Mouse (Mus musculus) gastrocnemius, postnatal 36 days (tissue): Measurements from ENCODE around the gene Hectd1. TPM values are rescaled to one million over a fixed set of nuclear protein-coding genes. Genes with fewer than 3 reads are reported as not detected.

Source experiments
- DNase-seq, 2 experiments: peaks; one replicate each; pipeline ENCODE4 v3.0.0; 2022
- intact Hi-C: fragments of 180-260 bp; cut with DNase I; formaldehyde crosslinking; loops from one replicate; pipeline ENCODE4 v1.15.1; 2025
- long read RNA-seq, 2 experiments: library from polyadenylated mRNA; stranded (forward); transcript quantifications; one replicate each; pipeline ENCODE4 v2.0.0; 2021
- total RNA-seq, 2 experiments: library from RNA; stranded (reverse); gene quantifications; 2 replicates each; pipeline ENCODE4 v1.2.3; 2021

Gene Hectd1
- 10 to 100 TPM; 80.6 to 97.8 TPM for total RNA-seq
- long read RNA-seq, experiment 1, partial matches to known transcripts = 14 of 25 reads
- long read RNA-seq, experiment 1, other reads (novel, unspliced or antisense) = 11 of 25 reads
- long read RNA-seq, experiment 2, partial matches to known transcripts = 12 of 18 reads
- long read RNA-seq, experiment 2, other reads (novel, unspliced or antisense) = 6 of 18 reads

DNA sequence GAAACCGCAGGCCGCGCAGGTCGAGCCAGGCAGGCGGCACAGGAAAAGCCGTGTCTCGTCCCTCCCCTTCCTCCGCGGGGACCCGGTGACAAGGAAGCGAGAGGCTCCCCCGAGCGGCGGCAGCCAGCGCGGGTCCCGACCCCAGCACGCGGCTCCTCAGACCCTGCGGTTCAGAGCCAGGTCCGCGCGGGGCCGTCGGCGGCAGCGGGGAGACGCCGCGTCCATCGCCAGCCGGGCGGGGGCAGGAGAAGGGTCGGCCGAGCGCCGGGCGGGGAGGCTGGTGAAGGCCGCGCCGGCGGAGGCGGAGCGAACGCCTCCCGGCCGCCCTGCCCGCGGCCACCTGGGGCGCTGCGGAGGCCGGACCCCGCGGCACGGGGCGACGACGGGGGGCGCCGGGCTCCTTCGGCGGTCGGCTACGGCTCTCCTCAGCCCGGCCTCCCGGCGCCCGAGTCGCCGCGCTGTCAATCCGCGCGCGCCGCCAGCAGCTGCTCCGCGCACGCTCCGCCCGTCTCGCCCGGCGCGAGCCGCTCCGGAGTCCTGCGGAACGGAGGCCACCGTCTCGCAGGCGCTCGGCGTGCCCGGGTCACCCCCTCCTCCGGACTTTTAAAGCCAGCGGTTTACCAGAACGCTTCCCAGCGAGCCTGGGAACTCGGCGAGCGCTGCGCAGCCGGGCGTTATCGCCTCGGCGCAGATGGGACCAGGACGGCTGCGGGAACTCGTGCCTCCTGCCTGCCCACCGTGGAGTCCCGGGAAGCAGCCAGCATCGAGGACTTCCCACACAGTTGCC, at the start of gene Hectd1:
Gene Hectd1 (minus strand): TSS at position 247 of the 787 bp plus-strand sequence.
- intact Hi-C loops = loop anchor here (1.0 to 10.0 kb wide), 3 partner anchors 37 to 165 kb away; no protein-coding TSS in a partner anchor
- DNase-seq = peak; percentile 74 to 86

DNA sequence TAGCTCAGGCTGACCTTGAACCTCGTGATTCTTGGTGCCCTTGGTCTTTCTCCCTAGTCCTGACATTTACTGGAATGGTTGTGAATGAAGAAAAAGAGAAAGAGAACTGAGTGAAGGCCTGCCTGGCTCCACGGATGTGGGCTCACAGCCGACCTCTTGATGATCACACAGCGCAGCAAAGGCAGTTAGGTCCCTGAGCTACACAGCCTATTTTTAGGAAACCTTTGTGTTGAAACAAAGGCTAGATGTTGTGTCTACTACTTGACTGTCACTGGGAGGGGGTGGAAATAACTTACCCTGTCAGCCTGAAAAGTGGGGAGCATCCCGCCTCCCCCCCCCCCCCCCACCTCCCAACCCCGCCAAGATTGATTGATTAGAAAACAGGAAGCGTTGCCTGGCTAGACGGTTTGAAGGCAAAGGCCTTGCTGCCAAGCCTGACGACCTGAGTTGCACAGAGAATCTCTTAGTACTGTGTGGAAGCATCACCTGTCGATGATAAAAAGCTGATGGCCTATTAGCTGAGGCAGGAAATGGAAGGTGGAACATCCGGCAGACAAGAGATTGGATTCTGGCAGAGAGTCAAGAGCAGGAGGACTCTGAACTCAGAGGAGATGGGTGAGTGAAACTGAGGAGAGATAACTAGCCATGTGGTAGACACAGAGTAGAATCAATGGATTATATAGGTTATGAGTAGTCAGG, 42.3 kb upstream of the Hectd1 start:
- intact Hi-C loops = no loop called here
- no peak for DNase-seq

DNA sequence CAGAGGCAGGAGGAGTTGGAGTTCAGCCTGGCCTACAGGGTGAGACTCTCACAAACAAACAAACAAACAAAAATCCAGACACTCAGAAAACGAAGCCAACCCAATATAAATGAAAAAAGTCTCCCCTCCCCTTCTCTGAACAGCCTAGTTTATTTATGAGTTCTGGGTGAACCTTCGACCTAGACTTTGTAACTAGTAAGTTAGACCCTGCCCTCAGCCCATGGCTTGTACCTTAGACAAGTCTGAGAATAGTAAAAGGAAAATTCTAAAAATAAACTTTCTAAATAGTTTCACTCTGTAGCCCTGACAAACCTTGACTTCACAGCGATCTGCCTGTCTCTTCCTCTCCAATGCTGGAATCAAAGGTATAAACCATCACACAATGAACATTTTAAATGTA, 40.2 kb upstream of the Hectd1 start:
- DNase-seq = no peak
- intact Hi-C loops = no loop called here

DNA sequence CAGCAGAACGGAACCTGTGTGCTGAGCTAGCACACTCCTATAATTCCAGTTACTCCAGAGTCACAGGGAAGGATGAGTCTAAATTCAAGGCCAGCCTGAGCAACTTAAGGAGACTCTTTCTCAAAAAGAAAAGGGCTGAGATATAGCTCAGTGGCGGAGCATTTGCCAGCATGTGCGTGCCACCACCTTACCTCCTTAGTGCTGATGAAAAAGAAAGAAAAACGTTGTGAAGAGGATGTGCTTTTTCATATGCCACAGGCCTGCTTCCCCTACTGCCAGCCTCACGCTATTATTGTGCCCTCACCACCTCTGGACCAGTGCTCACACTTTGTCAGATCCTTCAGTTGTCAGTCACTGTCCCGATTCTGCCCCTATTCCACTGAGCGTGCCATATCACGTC, 37.7 kb upstream of the Hectd1 start:
- no peak for DNase-seq
- intact Hi-C loops = no loop called here

DNA sequence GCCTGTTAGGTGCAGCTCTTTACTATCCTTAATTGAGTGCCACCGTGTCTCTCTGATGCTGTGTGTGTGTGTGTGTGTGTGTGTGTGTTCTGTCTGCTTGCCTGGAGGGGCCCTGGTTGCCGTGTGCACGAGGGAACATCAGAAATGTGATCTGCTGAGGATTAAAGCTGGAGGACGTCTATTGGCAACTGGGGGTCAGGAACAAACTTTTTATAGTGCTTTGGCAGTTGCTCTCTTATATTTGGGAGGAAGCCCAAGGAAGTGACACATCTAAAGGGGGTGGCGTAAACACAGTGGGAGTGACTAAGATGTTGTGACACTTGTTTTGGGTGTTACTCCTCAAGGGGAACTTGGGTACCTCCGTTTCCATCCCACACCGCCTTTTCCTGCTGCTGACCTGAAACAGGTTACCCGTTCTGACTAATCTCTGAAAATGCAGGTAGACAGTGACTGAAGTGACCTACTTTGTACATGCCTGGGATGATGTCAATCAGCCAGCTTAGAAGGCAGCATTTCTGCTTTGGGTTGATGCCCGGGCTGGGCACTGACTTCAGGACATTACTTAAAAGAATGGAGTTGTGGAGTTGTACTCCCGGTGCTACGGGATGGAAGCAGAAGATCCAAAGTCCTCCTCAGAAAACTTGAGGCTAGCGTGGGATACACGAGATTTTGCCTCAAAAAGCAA, 37.0 kb upstream of the Hectd1 start:
- peak; percentile 43 to 56 for DNase-seq
- intact Hi-C loops = loop anchor here (1.0 kb wide), 1 partner anchor 37 kb away; the partner anchor contains the start of gene Hectd1

DNA sequence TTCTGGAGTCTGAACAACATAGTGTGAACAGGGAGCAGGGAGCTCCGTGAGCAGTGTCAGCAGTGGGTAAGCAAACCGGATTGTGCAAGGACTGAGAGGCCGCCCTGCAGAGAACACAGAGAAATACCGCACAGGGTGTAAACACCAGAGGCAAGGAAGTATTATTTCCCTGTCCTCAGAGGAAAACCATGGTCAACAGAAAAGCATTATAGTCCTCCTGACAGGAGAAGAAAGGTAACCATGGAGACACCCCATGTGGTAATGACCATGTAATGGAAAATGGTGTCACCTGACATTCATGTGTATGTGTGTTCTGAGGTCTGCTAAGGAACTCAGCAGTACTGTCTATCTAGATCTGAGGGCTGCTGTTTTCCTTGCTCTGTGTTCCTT, 36.4 kb upstream of the Hectd1 start:
- intact Hi-C loops = loop anchor here (1.0 kb wide), 2 partner anchors 21 to 36 kb away; partner anchors contain the start of gene Hectd1
- DNase-seq = peak; percentile 30 to 38

DNA sequence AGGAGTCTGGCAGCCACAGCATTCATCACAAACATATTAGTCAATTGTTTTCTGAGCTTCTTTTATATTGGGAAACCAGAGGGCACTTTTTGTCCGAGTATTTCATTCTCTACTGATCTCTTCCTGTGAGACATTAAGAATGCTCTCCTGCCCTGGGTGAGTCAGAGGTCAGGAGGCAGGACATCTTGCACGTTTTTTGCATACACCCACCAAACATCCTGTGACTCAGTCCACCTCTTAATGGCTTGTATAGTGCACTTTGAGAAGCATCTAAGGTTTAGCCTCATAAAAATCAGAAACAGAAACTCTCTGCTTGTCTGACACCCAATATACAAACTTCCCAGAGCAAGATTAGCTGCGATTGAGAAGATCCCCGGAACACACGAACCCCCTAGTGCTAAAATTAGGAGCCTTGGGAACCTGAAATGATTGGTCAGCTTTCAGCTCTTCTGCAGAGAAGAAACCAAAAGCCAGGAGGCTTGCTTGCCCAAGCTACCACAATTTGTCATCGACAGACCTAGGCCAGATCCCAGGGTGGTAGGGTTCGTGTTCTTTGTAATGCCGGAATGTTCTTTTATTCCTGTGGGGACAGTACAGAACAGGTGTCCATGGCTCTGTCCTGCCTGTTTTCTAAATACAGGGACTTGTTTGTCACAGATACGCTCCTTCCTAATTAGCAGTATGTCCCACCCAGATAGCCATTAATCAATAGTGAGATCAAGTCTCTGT, 35.9 kb upstream of the Hectd1 start:
- intact Hi-C loops = loop anchor here (1.0 kb wide), 1 partner anchor 21 kb away; no protein-coding TSS in a partner anchor
- no peak for DNase-seq

DNA sequence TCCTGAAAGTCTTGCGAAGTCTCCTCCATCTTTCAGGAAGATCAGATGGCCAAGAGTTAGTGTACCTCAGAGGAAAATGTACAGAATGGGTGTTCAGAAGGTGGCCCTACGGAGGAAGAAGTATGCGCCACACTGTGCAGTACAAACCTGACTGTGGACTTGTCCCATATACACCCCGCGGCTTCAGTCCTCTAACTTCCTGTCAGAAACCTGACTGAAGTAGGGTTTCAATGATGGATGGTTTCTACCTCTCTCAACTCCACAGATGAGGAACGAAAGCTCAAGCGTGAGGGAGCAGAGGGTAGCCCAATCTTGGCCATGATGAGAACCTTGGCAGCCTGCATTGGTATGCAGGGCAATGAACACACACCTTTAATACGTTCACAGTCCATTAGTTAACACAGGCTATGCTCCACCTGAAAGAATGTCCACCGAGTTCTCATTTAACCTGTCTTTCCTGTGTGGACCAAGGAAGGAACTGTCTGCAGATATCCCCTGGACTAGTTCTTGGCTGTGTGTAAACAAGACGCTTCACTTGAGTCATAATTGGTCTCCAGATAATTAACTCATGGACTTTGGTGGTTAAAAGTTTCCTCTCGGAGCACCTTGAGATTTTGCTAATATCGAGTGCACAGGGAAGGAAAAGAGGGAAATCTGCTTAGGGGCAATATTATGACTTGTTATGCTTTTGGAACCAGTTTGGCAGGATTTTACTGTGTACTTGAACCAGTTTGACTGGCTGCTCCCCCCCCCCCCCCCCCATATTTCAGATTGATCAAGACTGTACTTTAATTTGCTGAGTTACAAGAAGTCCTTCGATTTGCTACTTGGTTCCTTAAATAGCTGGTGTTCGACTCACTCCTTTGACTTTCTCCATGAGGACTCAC, 34.0 kb upstream of the Hectd1 start:
- no peak for DNase-seq
- intact Hi-C loops = no loop called here

DNA sequence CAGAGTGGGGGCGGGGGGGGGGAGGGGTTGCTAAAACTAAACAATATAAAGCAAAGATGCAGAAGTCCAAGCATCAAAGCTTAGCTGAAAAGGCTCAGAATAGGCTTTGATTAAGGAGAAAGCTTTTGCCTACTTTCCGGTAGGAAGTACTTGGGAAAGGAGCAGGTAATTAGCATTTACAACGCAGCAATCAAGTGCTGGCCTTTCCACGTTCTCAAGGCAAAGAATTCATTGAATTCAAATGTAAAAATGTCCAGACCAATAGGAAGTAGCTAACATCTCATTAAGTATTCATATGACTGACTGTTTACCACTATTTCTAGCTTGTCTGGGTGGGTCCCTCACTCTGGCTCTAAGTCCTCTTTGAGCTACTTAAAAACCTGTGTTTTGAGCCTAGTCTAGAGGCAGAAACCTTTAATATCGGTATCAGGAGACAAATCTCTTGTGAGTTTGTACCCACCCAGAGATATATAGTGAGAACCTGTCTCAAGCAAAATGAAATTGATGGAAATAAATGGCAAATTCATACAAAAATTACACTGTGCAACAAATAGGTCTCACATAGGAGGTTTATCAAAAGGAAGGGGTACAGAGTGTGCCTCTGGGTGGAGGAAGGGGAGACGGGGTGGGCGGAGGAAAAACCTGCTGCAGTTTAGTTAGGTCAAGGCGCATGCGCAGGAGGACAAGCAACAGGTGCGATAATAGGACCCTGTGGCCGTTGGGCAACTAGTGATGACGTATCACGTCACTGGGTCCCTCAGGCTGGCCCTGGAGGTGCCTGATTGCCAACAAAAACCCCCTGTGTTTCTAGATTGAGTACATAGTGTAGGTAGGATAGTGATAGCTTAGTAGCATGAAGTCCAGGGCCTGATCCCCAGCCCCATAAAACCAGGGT, 29.0 kb upstream of the Hectd1 start:
- DNase-seq = no peak
- intact Hi-C loops = no loop called here

DNA sequence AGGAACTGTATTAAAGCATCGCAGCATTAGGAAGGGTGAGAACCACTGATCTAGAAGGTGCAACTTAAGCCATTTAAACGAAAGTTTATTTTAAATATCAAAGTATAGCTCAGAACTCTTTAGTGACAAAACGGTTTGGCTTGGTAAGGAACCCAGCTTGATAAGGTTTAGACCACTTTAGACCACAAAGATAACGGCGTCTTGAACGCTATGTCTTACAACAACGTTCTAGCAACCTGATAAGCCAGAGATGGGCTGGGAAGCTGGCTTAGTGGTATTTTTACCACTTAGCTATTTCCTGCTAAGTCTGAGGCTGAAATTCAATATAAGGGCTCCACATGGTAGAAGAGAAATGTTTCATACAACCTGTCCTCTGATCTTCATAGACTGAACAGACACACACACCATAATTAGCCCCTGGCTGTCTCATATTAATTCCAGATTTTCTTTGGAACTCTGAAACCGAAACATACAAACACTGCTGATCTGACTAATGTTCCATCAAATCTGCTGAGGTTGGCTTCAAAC, 27.5 kb upstream of the Hectd1 start:
- no peak for DNase-seq

DNA sequence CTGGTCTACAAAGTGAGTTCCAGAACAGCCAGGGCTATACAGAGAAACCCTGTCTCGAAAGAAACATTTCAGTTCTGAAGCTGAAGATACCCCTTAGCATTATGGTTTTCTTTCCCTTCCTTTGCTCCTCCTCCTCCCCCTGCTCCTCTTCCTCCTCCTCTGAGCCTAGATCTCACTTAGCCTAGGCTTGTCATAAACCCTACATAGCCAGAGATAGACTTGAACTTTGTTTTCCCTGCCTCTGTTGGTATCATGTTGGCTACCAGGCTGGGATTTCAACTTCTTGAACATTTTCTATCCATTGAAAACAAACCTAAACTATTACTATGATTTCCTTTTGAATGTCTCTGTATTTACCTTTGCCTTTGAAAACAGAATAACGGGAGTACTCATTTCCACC, 26.5 kb upstream of the Hectd1 start:
- DNase-seq = no peak
- intact Hi-C loops = no loop called here

More for the DNA sequence above, 27.5 kb upstream of the Hectd1 start:
- intact Hi-C loops = no loop called here

DNA sequence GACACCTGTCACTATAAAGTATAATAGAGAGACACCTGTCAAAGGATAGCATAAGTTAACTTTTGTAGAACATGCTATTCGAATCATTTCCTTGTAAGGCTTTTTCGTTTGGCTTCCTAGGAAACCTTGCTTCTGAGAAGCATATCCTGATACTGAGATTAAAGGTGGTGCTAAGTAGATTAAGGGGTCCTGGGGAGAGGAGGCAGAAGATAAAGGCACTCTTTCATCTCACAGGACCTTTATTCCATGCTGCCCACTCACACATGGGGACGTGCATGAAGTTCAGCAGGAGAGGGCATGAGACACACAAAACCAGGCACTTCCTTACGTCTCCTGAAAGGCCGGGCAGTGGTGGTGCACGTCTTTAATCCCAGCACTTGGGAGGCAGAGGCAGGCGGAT, 26.1 kb upstream of the Hectd1 start:
- intact Hi-C loops = no loop called here
- no peak for DNase-seq

DNA sequence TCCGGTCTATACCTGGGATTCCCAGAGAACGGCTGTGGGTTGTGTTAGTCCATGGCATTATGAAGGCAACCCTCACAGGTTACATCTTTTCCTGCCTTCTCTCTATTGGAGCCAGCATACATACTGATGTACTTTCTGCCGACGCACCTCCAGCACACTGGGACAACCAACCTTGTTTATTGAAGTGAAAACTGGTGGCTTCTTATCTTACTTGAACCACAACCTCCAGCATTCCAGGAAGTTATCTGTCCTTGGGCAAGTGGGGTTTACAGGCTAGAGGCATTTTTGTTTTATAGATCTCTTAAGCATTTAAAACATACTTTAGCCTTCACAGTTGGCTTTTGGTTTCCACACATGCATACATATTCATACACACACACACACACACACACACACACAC, 22.3 kb upstream of the Hectd1 start:
- intact Hi-C loops = no loop called here
- no peak for DNase-seq

DNA sequence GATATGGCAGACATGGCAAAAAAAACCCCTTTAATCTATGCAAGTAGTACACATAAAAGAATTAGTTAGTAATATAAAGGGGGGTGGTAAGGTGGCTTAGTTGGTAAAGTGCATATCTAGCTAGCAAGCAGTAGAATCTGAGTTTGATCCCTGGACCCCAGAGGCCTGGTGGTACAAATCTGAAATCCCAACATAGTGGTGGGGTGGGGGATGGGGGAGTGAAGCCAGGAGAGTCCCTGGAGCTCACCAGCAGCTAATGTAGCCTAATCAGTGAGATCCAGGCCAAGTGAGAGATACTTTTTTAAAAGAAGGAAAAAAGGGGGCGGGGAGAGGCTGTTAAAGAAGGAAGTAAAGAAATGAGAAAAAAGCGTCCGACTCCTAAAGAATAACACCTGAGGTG, 21.8 kb upstream of the Hectd1 start:
- intact Hi-C loops = no loop called here
- DNase-seq = no peak

DNA sequence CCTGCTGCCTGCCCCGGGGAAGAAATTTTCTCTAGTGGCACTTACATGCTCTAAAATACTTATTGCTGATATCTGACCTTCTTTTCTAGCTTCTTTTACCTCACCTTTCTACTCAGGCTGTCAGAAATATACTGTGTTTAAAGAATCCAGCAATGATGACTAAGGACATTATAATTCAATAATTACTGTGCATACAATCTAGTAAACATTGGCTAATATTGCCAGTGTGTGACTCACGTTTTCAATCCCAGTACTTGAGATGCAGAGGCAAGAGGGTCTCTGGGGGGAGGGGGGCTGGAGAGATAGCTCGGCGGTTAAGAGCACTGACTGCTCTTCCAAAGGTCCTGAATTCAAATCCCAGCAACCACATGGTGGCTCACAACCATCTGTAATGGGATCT, 21.0 kb upstream of the Hectd1 start:
- intact Hi-C loops = no loop called here
- no peak for DNase-seq

DNA sequence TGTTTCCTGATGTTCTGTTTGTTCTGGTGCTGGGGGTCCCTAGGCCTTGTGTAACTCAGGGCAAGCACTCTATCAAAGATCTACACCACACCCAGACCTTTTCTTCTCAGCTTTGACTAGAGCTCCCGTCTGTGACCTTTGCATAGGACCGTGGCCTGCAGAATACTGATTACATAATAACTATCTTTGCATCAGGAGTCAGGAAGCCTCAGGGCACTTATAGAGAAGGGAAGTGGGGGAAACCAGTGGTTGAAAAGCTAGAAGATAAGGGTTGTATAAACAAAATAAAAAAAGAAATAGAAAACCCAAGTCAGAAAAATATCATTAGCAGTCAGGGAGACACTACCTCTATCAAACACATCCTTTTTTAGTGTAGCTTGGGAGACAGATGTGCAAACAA, 20.6 kb upstream of the Hectd1 start:
- intact Hi-C loops = no loop called here
- DNase-seq = no peak

DNA sequence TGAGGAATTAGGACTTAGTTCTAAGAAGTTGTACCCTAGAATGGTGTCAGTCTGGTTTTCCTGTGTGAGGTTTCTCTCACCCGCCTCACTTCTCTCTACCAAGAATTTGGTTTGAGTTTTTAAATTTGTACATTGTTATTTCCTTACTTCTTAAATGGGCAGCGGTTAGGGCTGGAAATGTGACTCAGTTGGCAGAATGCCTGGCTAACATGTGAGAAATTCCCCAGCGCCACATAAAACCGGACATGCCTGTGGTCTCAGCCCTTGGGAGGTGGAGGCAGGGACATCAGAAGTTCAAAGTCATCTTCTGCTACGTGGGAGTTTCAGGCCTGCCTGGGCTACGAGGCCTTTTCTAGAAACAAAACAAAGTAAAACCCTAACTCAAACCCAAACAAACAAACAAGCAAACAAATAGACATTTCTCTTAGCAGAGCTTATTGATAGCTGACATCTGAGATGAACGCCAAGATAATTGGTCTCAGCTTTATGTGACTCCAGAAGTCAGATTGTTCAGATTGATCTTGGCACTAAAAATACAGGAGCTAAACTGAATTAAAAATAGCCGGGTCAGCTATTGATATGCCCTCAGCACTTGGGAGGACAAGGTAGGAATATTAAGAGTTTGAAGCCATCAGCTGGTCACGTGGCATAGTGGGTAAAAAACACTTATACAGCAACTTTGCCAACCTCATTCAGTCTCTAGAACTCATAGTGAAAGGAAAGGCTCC, 18.8 kb upstream of the Hectd1 start:
- peak; percentile 22 to 47 for DNase-seq

More for the DNA sequence above, 18.8 kb upstream of the Hectd1 start:
- intact Hi-C loops = no loop called here
